Mouse (Mus musculus): Measurements from ENCODE around the gene Kcnb1.

The Kcnb1 gene

DNA sequence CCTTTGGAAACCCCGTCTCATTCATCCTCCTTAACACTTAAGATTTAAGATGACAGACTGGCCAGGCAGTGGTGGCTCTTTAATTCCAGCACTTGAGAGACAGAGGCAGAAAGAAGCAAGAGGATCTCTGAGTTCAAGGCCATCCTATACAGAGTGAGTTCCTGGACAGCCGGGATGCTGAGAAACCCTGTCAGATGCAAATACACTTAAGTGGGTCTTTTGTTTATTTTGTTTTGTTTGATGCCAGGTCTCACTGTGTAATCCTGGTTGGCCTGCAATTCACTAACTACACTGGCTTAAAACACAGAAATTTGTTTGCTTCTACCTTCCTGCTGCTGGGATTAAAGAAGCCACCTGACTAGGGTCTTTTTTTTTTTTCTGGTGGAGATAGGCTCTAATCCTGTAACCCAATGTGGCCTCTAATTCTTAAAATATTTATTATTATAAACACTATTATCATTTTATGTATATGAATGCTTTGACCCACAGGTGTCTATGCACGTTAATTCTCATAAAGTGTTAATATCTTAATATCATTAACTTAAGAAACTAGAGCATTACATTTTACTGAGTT, 131.1 kb downstream of the Kcnb1 start:
- DNase-seq = no peak

DNA sequence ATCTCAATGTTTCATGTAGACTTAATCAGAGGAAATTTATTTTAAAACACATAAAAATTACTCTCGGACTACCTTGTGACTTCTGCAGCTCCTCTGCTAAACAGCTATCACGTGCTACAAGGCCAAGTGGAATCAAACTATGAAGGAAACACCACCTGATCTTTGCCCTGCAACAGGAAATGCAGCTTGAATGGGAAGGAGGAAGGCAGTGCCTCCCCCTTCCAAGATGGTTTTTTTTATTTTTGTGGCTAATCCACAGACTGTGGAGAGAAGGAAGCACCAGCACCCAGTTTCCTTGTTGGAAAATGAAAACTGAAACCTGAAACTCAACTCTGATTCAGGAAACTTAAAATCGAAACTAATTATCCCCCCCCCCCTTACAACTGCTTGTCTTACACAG, 131.8 kb downstream of the Kcnb1 start:
- peak; percentile 49 for DNase-seq

DNA sequence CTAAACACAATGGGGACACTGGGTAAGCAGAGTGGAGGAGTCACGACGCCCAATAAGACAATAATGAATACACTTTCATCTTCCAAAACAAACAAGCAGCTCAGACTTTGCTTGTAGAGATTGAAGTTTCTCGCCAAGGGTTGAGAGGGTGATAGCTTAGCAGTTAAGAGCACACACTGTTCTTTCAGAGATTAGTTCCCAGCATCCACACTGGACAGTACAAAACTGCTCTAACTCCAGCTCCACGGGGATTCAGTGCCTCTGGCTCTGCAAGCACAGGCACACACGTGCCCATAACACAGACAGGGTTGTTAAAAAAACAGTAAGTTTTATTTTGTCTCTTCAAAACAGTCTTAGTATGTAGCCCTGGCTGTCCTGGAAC, 133.0 kb downstream of the Kcnb1 start:
- no peak for DNase-seq

DNA sequence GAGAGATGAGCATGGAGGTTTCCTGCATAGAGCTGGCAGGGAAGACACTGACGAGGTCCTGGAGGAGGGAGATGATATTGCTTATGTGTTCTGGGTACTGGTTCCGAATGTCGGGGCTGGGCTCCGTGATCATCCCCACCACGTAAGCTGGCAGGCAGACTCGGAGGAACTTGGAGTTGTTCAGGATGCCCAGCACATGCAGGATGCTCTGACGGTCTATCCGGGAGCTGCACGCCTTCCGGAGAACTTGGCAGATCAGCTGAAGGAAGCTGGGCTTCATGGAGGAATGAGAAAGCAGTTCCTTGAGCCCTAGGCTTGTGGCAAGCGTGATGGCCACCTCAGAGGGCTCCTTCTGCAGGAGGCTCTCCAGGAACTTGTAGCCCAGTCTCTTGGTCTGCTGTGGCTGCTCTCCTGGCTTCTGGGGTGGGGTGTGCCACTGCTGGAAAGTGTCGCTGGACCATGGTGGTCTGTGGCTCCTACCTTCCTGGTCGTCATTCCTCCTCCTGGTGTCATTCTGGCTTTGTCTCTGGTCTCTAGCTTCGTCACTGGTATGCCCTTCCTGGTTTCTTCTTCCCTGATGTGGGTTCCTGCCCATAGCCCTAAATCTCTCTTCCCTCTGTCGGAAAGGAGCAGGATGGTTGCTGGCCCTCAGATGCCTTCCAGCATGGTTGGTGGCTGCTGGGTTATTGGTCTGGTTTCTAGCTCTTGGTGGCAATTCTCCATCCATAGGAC, 133.6 kb downstream of the Kcnb1 start:
- DNase-seq = no peak

DNA sequence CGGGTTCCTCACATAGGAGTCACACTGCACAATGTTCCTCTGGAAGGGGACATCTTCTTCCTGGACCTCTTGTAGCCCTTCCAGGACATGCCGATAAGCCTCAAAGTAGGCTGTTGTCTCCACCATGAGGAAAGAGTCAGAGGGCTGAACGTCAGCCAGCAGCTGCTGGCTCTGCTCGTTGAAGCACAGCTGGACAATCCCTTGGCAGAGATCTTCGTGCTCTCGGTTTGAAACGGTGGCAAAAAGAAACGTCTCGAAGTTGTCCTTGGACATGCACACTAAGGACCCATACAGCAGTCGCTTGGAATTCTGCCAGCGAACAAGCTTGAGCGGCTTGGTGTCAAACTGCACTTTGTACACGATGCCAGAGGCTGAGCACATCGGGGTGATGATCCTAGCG, 134.6 kb downstream of the Kcnb1 start:
- peak; percentile 50 for DNase-seq

DNA sequence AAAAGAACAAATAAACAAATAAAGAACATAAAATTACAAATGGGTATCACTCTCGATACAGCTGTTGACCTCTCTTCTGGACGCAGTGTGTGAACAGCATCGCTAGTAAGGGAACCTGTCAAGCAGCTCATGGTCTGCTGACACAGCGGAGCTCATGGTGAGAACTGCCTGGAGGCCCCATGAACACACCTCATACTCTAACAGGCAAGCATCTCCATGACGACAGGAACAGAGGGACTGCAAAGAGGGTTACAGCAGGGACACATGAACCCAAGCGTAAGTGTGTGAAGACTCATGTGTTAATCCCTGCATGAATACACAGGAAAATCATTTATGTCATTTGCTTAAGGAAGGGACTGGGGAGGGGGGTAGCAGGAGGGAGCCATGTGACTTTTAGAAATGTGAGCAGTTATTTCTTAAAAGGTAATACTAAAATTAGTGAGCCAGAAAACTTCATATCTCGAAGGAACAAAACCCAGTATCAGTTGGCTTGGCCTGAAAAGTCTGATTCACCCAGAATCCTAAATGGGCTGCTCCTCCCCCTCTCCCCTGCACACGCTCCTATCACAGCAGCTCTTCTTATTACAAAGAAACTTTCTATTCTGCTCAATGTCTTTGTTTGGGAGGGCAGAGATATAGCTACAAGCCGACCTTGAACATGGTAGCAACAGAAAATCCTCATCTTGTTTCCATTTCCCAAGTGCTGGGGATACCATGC, 136.7 kb downstream of the Kcnb1 start:
- DNase-seq = no peak

DNA sequence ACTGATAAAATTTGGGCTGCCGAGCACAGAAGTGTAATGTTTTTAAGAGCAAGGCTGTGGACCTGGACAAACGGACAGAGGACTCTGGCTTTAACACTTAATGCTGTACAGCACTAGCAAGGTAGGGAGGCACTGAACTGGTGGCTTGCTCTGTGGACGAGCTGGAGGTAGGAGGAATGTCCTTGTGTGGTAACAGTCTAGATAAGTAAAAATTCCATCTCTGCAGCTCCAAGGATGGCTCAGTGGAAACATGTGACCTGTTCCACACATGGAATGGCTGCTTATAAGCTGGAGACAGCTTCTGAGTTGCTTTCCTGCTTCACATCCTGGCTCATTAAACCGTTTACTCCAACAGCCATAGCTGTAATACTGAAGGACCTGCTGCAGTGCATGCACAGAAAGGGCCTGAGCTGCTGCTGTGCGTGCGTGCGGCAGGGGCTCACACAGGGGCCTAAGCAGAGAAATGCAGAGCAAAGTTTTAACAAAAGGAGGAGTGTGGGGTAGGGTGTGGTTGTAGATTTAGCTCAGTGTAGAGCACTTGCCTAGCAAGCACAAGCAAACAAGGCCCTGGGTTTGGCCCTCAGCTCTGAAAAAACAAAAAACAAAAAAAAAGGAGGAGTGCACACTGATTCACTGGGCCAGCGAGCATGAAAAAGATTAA, 141.1 kb downstream of the Kcnb1 start:
- DNase-seq = no peak

DNA sequence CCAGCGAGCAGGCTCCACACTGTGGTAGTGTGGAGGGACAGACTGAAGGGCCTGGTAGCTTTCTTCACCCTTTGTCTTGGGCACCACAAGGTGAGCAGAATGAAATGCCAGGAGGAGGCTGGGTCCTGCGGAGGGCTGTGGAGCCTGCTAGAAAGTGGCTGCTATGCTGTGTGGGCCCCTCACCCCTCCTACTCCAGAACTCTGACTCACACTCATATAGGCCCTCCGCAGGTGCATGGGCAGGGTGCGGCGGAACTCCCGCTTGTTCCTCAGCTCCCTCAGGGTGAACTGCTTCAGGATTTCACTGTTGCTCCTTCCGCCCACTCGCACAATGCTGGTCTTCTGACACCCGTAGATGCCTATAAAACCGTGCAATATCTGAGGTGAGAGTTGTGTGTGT, 141.7 kb downstream of the Kcnb1 start:
- DNase-seq = no peak

Data from lung, postnatal 36 days (tissue).